Comparison of ENCODE assay signal across 8 mouse cellular contexts in genomic region chr10:128919203-128919631, GRCm38 (mm10). TPM values are rescaled to one million over a fixed set of nuclear protein-coding genes. Genes with fewer than 3 reads are reported as not detected.
DNase-seq lines count a peak whose midpoint lies in the region; ATAC-seq and TF ChIP-seq lines count a peak whose summit lies in the region.

No protein-coding gene starts in this region.

- no peak overlapping the region for H3K27ac ChIP-seq in hindbrain, embryonic 11.5 days (ENCODE audit: low read depth, low read length)
- H3K27ac ChIP-seq in limb, embryonic 14.5 days (replicated peaks; ENCODE audit: low read depth, low read length), result no peak overlapping the region
- H3K27ac ChIP-seq in stomach, embryonic 16.5 days (ENCODE audit: low read length), result peak overlapping the region; percentile 97

- intact Hi-C loops in gastrocnemius, postnatal 14 days (cut with DNase I; ENCODE audit: low total_unique reads), result loop anchor here (10.0 kb wide), 1 partner anchor 56 kb away; no protein-coding TSS in a partner anchor

- H3K4me3 ChIP-seq in hindbrain, embryonic 11.5 days (ENCODE audit: low read depth, low read length), result no peak overlapping the region
- no peak overlapping the region for H3K4me3 ChIP-seq in limb, embryonic 14.5 days (replicated peaks; ENCODE audit: low read length)
- no peak overlapping the region for H3K4me3 ChIP-seq in stomach, embryonic 16.5 days (replicated peaks; ENCODE audit: low read length)

- no peak overlapping the region for H3K4me2 ChIP-seq in hindbrain, embryonic 11.5 days (replicated peaks; ENCODE audit: low read depth, low read length)
- H3K4me2 ChIP-seq in limb, embryonic 14.5 days (replicated peaks; ENCODE audit: low read depth, low read length, severe bottlenecking), result no peak overlapping the region
- H3K4me2 ChIP-seq in stomach, embryonic 16.5 days (ENCODE audit: low read depth, low read length), result no peak overlapping the region; the same call in 1 of the 2 replicates

- no peak overlapping the region for H3K9ac ChIP-seq in hindbrain, embryonic 11.5 days (ENCODE audit: low read depth, low read length)
- H3K9ac ChIP-seq in limb, embryonic 14.5 days (ENCODE audit: low read depth, low read length, severe bottlenecking), result 0 out of 2 replicates have a peak overlapping the region, but pooled peaks have one; percentile 17
- H3K9ac ChIP-seq in stomach, embryonic 16.5 days (ENCODE audit: low read length), result peak overlapping the region; percentile 53; the same call in 1 of the 2 replicates

- TF ChIP-seq POLR2A in limb, embryonic 14.5 days (IDR thresholded peaks at IDR 0.05; ENCODE audit: borderline replicate concordance, extremely low read depth, insufficient read depth, insufficient read length), result no peak

- peak; percentile 42 for DNase-seq in gastrocnemius, postnatal 14 days
- no peak for DNase-seq in gastrocnemius, adult 18-20 months (ENCODE audit: low spot score)
- DNase-seq in brain, adult 2 months (ENCODE audit: low read depth, low spot score), result peak; percentile 72
- DNase-seq in hindbrain, embryonic 11.5 days (ENCODE audit: low spot score), result no peak
- no peak for DNase-seq in limb, embryonic 14.5 days (ENCODE audit: low spot score)
- DNase-seq in ovary, postnatal 36 days (ENCODE audit: low spot score), result no peak
- no peak for DNase-seq in urinary bladder, adult 2 months (ENCODE audit: low spot score)

- 0 out of 2 replicates have a peak, but pooled peaks have one; percentile 0 for ATAC-seq in hindbrain, embryonic 11.5 days (ENCODE audit: low FRiP score)
- ATAC-seq in limb, embryonic 14.5 days (ENCODE audit: low FRiP score, low read depth), result no peak
- ATAC-seq in stomach, embryonic 16.5 days (ENCODE audit: insufficient read depth, low FRiP score), result peak; percentile 12; the same call in 1 of the 2 replicates

- H3K9me3 ChIP-seq in hindbrain, embryonic 11.5 days (ENCODE audit: control insufficient read depth, low read length), result no peaks in the 10 kb centered on the region
- no peaks in the 10 kb centered on the region for H3K9me3 ChIP-seq in limb, embryonic 14.5 days (ENCODE audit: control insufficient read depth, low read length)
- no peaks in the 10 kb centered on the region for H3K9me3 ChIP-seq in stomach, embryonic 16.5 days (replicated peaks; ENCODE audit: control insufficient read depth, low read length)

- peaks cover 2% of the 10 kb centered on the region; the same call in 1 of the 2 replicates for H3K4me1 ChIP-seq in hindbrain, embryonic 11.5 days (replicated peaks; ENCODE audit: control insufficient read depth, insufficient read depth, low read length)
- H3K4me1 ChIP-seq in limb, embryonic 14.5 days (ENCODE audit: control insufficient read depth, insufficient read depth, low read length), result peaks cover 21% of the 10 kb centered on the region
- peaks cover 51% of the 10 kb centered on the region for H3K4me1 ChIP-seq in stomach, embryonic 16.5 days (ENCODE audit: control insufficient read depth, insufficient read depth, low read length)

- H3K27me3 ChIP-seq in hindbrain, embryonic 11.5 days (ENCODE audit: control insufficient read depth, insufficient read depth, low read length), result no peaks in the 10 kb centered on the region
- H3K27me3 ChIP-seq in limb, embryonic 14.5 days (ENCODE audit: control insufficient read depth, insufficient read depth, low read length), result no peaks in the 10 kb centered on the region
- no peaks in the 10 kb centered on the region for H3K27me3 ChIP-seq in stomach, embryonic 16.5 days (ENCODE audit: control insufficient read depth, insufficient read depth, low read length)

- H3K36me3 ChIP-seq in hindbrain, embryonic 11.5 days (ENCODE audit: control insufficient read depth, insufficient read depth, low read length), result no peaks in the 10 kb centered on the region
- peaks cover 42% of the 10 kb centered on the region for H3K36me3 ChIP-seq in limb, embryonic 14.5 days (ENCODE audit: control insufficient read depth, insufficient read depth, low read length)
- H3K36me3 ChIP-seq in stomach, embryonic 16.5 days (ENCODE audit: control insufficient read depth, insufficient read depth, low read length), result no peaks in the 10 kb centered on the region

- WGBS in hindbrain, embryonic 11.5 days, result 13% methylated on average over 6 of the region's 6 CpGs
- 39% methylated on average over 6 of the region's 6 CpGs for WGBS in limb, embryonic 14.5 days
- 24% methylated on average over 6 of the region's 6 CpGs for WGBS in stomach, embryonic 16.5 days

RNA-seq across cellular contexts. Expression of gene Rdh5, which starts 3.5 kb away (rescaled TPM):
- 1 to 10 TPM; 5.6 to 7.7 TPM for total RNA-seq in gastrocnemius, postnatal 14 days (2021)
- 1 to 10 TPM; 3.1 to 3.9 TPM for total RNA-seq in gastrocnemius, adult 18-20 months (2021)
- polyA plus RNA-seq in hindbrain, embryonic 11.5 days (2014; fragmentation: Nextera tagmentation; extraction: Ambion mirVana), result 11.6 and 12.1 TPM in 2 replicates
- 17.9 and 23.2 TPM in 2 replicates for polyA plus RNA-seq in limb, embryonic 14.5 days (2012; rRNA removed)
- polyA plus RNA-seq in limb, embryonic 14.5 days (2014; fragmentation: Nextera tagmentation; extraction: Ambion mirVana), result 11.8 and 12.5 TPM in 2 replicates
- 16.6 and 18.7 TPM in 2 replicates for polyA plus RNA-seq in stomach, embryonic 16.5 days (2015; fragmentation: Nextera tagmentation; extraction: Ambion mirVana)
- 24.2 and 35.0 TPM in 2 replicates for polyA plus RNA-seq in urinary bladder, adult 2 months (2012; rRNA removed)

RNA-seq across cellular contexts. Expression of gene Bloc1s1, which starts 4.6 kb away (rescaled TPM):
- total RNA-seq in gastrocnemius, postnatal 14 days (2021), result 100 to 1,000 TPM; 174 to 181 TPM
- total RNA-seq in gastrocnemius, adult 18-20 months (2021), result 100 to 1,000 TPM; 153 to 154 TPM
- polyA plus RNA-seq in hindbrain, embryonic 11.5 days (2014; fragmentation: Nextera tagmentation; extraction: Ambion mirVana), result 260 and 269 TPM in 2 replicates
- 211 and 285 TPM in 2 replicates for polyA plus RNA-seq in limb, embryonic 14.5 days (2012; rRNA removed)
- polyA plus RNA-seq in limb, embryonic 14.5 days (2014; fragmentation: Nextera tagmentation; extraction: Ambion mirVana), result 242 and 262 TPM in 2 replicates
- polyA plus RNA-seq in stomach, embryonic 16.5 days (2015; fragmentation: Nextera tagmentation; extraction: Ambion mirVana), result 194 and 206 TPM in 2 replicates
- polyA plus RNA-seq in urinary bladder, adult 2 months (2012; rRNA removed), result 286 and 328 TPM in 2 replicates

RNA-seq across cellular contexts. Expression of gene Itga7, which starts 14.4 kb away (rescaled TPM):
- total RNA-seq in gastrocnemius, postnatal 14 days (2021), result 10 to 100 TPM; 88.7 to 94.7 TPM
- total RNA-seq in gastrocnemius, adult 18-20 months (2021), result 10 to 100 TPM; 40.4 to 60.8 TPM
- polyA plus RNA-seq in hindbrain, embryonic 11.5 days (2014; fragmentation: Nextera tagmentation; extraction: Ambion mirVana), result 1.7 and 3.0 TPM in 2 replicates
- 22.3 and 24.1 TPM in 2 replicates for polyA plus RNA-seq in limb, embryonic 14.5 days (2012; rRNA removed)
- 7.0 and 11.5 TPM in 2 replicates for polyA plus RNA-seq in limb, embryonic 14.5 days (2014; fragmentation: Nextera tagmentation; extraction: Ambion mirVana)
- polyA plus RNA-seq in stomach, embryonic 16.5 days (2015; fragmentation: Nextera tagmentation; extraction: Ambion mirVana), result 7.9 and 12.4 TPM in 2 replicates
- polyA plus RNA-seq in urinary bladder, adult 2 months (2012; rRNA removed), result 44.5 TPM in 2 replicates

RNA-seq across cellular contexts. Expression of gene Cd63, which starts 18.4 kb away (rescaled TPM):
- total RNA-seq in gastrocnemius, postnatal 14 days (2021), result 100 to 1,000 TPM; 121 to 151 TPM
- 100 to 1,000 TPM; 101 to 160 TPM for total RNA-seq in gastrocnemius, adult 18-20 months (2021)
- polyA plus RNA-seq in hindbrain, embryonic 11.5 days (2014; fragmentation: Nextera tagmentation; extraction: Ambion mirVana), result 215 and 216 TPM in 2 replicates
- polyA plus RNA-seq in limb, embryonic 14.5 days (2012; rRNA removed), result 346 and 448 TPM in 2 replicates
- 942 and 957 TPM in 2 replicates for polyA plus RNA-seq in limb, embryonic 14.5 days (2014; fragmentation: Nextera tagmentation; extraction: Ambion mirVana)
- 756 and 798 TPM in 2 replicates for polyA plus RNA-seq in stomach, embryonic 16.5 days (2015; fragmentation: Nextera tagmentation; extraction: Ambion mirVana)
- 337 and 381 TPM in 2 replicates for polyA plus RNA-seq in urinary bladder, adult 2 months (2012; rRNA removed)

RNA-seq across cellular contexts. Expression of gene Gdf11, which starts 27.7 kb away (rescaled TPM):
- 1 to 10 TPM; 6.7 to 7.1 TPM for total RNA-seq in gastrocnemius, postnatal 14 days (2021)
- 1 to 10 TPM; 2.8 to 8.0 TPM for total RNA-seq in gastrocnemius, adult 18-20 months (2021)
- 10.5 and 11.5 TPM in 2 replicates for polyA plus RNA-seq in hindbrain, embryonic 11.5 days (2014; fragmentation: Nextera tagmentation; extraction: Ambion mirVana)
- polyA plus RNA-seq in limb, embryonic 14.5 days (2012; rRNA removed), result 10.8 and 11.8 TPM in 2 replicates
- 6.3 and 9.2 TPM in 2 replicates for polyA plus RNA-seq in limb, embryonic 14.5 days (2014; fragmentation: Nextera tagmentation; extraction: Ambion mirVana)
- polyA plus RNA-seq in stomach, embryonic 16.5 days (2015; fragmentation: Nextera tagmentation; extraction: Ambion mirVana), result 2.8 and 2.9 TPM in 2 replicates
- 1.7 and 2.3 TPM in 2 replicates for polyA plus RNA-seq in urinary bladder, adult 2 months (2012; rRNA removed)

Comparison
In these comparisons a context has a peak if more than half of its experiments do, and no peak if none do; other contexts are left out.
1. DNase-seq: peak in gastrocnemius, postnatal 14 days (single experiment) and brain, adult 2 months (single experiment); none in gastrocnemius, adult 18-20 months (single experiment), hindbrain, embryonic 11.5 days (single experiment), limb, embryonic 14.5 days (single experiment), ovary, postnatal 36 days (single experiment) and urinary bladder, adult 2 months (single experiment).